Mouse (Mus musculus): ENCODE data around the gene Slf2.
A peak's percentile ranks its signal among the peaks of the same experiment; 100 is the strongest.

The Slf2 gene

DNA sequence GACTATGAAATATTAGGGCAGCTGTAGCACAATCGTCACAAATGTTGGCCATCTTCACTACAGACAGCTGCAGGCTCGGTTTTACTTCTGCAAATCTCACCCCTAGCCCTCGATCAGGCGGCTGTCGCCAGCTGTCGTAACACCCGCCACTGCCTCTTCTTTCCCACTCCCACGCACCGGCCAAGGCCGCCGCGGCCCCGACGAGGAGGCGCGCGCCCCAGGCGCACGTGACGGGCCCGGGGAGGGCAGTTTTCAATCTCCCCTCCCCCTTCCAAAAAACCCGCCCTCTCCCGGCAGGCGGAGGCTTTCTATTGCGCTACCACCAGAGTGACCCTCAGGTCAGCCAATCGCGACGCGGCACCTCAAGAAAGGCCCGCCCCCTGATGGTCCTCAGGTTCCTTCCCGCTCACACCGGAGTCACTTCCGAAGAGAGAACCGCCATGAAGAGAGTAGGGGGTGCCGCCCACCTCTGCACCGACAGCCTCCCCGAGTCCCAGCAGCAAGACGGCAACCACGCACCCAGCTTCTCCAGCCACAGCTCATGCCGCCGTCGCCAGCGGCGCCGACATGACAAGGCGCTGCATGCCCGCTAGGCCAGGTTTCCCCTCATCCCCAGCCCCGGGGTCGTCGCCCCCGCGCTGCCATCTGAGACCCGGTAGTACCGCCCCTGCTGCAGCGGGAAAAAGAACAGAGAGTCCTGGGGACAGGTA, at the start of gene Slf2:
TSS of gene Slf2 (plus strand) at position 408 of the 710 bp plus-strand sequence.
- DNase-seq: peak; percentile 99

DNA sequence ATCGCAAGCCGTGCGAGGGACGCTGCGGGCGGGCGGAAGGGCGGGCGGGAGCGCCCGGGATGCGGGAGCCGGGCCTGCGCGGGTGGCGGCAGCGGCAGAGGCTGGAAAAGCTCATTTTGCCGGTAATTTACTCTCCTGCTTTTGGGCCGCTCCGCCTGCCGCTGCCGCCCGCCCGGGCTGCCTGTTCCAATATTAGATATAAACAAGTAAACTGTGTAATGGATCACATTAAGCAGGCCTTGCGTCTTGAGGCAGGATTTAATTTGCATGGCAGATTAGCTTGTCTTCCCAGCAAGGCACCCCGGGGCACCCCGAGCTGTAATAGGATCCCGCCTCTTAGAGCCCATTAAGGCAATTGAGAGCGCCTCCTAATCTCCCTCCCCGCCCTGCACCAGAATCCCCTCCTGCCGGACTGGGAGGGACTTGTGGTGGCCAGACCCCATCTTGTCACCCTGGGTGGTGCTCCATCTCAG, 48.4 kb upstream of the Slf2 start:
- DNase-seq: peak; percentile 19 to 47

DNA sequence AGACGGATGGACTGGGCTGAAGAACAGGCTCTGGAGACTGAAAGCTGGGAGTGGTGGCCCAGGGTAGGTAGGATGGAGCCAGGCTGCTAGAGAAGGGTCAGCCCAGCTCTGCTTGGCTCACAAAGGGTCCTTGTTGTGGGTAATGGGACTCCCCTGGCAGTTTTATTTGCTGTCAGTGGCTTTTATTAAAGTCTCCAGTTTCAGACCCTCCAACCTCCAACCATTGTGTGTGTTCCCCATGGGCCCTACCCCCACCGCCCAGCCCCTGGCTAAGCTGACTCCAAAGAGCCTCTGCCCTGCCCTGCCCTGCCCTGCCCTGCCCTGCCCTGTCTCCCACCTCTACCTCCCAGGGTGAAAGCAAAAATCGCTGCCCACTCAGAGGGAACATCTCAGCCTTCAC, 46.6 kb upstream of the Slf2 start:
- no peak for DNase-seq

DNA sequence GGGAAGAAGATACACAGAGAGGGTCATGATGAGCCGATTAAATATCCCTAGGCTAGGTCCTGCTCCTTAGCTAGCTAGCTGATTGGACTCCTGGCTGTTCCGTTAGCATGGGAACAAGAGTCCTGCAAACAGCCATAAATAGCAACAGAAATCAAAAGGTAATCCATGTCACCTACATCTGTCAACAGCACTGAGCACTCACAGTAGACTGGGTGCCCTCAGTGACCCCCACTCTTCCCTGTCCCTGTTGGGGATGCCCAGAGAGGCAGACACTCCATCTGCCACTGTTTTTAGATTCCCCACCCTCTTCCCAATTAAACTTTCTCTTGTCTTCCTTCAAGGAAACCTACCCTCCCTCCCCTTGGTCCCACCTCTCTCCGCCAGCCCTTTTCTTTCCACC, 44.5 kb upstream of the Slf2 start:
- no peak for DNase-seq

DNA sequence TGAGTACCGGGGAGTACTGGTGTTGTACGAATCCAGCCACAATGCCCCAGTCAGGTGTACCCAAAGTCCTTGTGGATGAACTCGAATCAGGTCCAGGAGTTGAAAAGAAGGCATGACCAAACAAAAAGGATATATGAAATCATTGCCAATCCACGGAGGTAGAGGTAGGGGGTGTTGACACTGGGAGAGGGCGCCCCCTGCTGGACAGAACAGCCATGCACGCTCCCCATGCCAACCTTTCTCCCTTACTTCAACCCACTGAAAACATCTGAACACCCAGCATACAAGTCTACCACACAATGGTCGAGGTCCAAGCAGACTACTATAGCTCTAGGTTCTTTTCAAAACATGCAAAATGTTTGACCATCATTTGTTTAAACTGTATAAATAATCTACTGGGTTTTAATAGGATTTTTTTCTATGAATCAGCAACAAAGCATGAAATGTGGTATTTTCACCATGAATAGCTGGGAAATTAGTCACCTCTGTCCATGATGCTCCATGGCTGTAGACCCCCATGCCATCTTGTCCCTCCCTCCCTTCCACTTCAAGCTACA, 43.2 kb upstream of the Slf2 start:
- DNase-seq: peak; percentile 41 to 64

DNA sequence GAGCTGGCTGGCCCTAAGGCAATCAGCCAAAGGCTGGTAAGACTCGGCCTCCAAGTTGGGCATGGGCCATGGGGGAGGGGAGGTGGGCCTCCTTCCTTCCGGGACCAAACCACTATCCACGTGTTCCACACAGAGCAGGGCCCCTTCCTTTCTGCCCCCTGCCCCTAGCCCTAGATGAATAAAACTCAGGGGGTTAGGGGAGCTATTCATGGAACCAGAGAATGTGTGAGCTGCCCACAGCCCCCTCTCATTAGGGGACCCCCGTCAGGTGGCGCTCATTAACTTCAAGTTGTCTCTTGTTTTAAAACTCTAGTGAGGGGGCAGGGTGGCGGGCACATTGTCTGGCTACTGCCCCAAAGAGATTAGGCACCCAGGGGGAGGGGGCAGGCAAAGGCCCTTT, 41.4 kb upstream of the Slf2 start:
- DNase-seq: no peak

DNA sequence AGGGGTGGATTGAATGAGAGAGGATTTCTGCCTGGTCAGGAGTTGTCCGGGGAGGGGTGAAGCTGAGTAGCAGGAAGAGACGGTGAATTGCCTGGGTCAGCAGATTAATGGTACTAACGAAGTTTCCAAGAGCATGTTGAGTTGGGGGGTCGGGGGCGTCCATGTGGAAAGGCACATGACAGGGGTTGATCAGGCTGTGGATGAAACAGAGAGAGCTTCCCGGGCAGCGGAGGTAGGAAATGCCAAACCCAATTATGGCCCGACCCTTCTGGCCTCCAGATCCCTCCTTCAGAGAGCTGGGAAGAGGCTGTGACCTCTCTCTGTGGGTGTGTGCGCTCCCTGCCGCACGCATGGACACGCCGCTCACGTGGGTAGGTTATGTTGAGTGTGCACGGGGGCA, 39.5 kb upstream of the Slf2 start:
- DNase-seq: no peak

DNA sequence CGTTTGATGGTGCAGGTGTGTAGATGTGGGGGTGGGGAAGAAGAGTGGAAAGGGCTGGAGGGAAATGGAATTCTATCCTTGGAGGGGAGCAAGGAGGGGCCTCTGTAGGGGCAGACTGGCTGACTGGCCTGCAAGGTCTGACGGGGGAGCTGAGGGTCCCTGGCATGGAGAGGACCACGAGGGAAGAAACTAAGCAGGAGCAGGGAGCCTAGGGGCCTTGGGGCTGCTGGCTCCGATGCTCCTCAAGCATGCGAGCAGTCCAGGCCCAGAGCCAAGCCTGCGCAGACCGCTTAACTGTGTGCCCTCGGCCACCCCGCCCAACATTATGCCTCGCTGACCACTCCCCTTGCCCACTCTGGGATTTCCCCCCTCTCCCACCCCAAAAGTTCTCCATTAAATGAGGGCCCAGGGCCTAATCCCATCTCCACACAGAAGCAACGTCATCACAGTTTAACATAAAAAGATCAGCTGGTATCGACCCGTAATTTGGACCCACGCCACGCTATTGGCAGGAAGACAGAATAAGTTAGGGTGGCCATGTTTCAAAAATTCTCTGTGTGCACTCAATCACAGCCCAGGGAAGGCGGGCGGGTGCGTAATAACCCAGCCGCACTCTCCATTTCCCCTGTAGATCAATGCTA, 37.6 kb upstream of the Slf2 start:
- DNase-seq: no peak

DNA sequence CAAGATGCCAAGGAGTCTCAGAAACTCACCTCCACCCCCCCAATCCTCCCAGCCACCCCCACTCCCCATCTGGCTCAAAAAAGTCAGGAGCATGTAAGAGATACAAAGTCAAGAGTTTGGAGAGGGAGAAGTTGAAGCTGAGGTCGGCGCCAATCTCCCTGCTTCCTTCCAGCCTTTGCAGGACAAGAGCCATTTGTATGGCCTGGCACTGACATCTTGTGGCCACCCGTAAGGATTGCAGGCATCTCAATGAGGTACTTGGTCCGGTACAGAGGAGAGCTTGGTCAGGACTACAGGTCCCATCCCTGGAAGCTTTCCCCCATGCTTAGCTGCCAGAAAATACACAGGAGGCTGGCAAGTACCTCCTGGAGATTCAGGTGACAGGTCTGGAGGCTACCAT, 35.7 kb upstream of the Slf2 start:
- DNase-seq: peak; percentile 66 to 76

DNA sequence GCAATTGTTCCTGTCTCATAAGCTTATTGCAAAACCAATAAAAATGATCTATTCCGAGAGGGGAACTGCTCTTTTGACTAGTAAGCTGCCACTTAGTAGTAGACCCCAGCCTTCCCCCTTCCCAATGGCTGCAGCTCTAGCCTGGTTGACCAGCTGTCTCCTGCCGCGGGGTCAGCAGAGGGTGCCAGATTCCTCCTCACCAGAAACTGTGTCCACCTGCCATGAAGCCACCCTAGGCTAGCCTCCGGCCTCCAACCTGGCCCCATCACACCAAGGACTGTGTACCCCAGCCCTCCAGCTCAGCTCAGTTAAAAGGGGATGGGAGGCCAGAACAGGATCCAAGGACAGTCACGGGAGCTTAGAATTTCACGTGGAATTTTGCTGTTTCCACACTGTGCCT, 34.5 kb upstream of the Slf2 start:
- DNase-seq: no peak

DNA sequence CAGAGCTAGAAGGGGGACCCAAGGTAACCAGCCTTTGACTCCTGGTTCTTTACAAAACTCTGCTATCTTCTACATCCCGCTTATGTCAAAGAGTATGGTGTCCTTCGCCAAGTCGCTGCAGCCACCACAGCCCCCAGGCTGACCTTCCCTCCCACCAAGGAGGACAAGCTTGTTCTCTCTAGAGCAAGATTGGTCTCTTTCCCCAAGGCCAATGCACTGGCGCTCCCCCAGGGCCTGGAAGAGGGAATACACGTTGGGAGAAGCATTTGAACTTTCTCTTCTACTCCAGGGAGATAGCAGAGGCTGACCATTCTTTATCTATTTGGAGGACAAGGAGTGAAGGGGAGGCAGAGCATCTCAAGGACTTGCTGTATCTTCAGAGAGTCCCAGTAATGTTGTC, 33.4 kb upstream of the Slf2 start:
- DNase-seq: no peak

DNA sequence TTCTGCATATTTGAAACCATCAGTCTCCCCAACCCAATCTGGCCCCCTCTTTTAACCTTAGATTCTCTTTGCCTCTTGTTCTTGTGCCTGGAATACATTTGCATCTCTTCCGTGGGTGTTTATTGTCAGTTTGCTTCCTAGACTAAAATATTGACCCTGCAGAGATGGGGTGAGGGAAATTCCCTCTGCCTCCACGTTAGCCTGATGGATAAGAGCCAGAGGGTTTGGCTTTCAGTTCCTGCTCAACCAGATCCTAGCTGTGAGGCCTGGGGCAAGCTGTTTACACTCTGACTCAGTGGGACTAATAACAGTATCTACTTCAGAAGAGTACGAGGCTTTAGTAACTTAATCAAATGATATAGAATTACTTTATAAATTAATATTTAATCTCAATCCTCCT, 32.3 kb upstream of the Slf2 start:
- DNase-seq: no peak

DNA sequence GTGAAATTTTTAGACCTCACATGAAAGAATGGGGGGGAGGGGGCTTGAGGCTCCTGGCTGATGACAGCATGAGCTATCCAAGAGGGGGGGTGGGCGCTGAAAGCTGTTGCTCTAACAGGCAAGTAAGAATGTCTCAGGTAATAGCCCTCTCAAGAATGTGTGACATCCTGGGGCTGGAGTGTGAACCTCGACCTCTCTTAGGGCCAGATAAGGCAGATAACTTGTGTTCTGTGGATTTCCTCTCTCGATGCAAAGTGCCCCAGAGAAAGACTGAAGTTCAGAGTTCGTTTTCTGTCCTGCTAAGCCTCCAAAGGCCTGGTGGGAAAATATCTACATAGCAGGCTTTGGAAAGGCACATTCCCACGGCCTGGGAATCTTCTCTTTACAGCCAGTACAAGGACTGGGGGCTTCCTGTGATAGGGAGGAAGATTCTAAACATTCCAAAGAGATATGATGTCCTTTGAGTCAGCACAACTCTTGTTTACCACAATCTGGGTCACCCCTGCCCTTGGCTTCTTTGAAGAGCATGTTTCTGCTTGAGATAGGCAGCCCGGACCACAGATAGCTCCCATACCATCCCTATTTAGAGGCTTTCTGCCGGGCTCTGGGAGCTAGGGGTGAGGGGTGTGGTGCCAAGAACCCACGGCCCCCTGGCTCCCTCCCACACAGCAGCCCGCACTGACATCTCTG, 31.7 kb upstream of the Slf2 start:
- DNase-seq: no peak

DNA sequence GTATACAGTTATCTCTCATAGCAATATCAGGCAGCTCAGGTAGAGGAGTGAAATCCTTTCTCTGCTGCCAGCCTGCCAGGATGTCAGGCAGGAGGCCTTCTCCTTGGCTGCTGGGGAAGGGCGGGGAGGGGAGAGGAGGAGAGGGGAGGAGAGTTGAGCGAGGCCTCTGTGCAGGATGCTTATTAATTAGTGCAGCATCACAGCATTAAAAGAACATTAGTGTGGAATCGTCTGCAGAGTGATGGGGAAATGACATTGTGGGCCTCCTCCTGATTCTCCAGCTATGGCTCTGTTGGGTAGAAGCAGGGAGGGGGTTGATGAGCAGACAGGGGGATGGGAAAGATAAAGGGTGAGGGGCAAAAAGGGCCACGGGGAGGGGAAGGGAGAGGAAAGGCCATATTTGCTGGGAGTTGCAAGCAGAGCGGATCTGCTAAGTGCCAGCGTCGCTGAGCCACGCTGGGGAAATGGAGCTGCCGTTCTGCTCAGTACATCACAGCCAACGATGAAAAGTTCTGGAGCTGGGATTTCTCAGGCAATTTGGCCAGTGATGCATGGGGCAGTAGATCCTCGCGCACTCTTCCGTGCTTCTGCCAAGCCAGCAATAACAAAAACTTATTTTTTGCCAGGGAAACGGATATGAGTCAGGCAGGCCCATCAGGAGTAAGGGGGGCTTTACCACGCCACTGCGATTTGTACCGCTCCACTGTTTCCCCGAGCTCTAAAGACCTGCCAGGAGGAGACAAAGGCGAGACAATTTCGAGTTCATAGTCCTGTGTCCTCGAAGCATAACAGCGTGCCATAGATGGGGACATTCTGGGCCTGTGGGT, 30.8 kb upstream of the Slf2 start:
- DNase-seq: peak; percentile 20 to 41

DNA sequence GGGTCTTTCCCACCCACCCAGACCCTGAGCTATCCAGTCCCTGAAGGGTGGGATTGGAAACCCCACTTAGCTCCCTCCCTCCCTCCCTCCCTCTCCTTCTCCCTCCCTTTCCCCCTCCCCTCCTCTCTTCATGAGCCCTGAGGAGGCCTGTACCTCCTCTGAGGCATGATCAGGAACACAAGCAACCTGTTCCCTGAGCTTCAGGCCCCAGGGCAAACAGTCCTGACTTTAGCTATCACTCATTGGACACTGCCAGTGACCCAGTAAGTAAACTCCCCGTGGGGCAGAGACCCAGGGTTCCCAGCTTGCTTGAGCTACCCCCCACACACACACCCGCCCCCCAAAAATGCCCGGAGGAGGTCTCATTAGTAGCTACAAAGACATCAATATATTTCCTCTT, 29.9 kb upstream of the Slf2 start:
- DNase-seq: no peak

DNA sequence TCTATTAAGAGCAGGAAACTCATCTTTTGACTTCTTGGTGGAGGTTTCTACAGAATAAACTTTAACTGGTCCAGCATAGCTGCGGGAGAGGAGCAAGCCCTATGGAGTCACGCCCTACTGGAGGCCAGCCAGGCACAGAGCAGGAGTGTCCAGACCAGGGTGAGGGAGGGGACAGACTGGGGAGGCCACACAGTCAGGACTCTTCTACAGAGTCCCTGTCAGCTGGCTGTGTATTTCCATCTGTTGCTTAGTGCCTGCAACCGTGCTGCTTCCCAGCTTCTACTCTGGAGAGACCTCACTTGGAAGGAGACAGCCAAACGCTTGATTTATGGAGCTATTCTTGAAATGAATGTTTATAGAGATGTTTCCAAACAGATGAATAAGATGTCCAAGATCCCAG, 28.6 kb upstream of the Slf2 start:
- DNase-seq: peak; percentile 34 to 67

DNA sequence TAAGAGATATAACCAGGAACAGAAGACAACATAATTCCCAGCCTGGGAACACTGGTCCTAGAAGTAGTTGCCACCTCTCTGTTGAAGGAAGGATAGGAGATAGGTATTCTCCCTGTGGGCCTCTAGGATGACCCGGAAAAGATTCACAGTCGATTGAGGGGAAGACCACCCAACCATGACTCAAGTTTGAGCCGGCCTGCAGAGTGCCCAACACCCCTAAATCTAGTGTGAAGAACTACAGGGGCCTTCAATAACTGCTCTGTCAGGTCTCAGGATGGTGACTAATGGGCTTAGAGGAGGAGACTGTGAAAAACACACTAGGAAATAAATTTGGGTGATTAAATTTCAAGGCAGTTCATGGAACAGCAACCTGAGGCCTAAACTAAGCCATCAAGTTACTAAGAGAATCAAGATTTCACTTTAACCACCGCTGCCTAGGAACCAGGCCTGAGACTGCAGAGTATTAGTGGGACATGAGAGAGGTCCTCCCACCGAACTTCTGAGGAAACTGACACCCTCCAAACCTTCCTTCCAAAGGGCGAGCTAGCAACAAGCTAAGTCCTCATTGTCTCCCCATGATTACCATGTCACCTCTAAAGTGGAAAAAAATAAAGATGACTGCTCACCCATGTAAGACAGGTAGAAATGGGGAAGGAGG, 27.5 kb upstream of the Slf2 start:
- DNase-seq: no peak

DNA sequence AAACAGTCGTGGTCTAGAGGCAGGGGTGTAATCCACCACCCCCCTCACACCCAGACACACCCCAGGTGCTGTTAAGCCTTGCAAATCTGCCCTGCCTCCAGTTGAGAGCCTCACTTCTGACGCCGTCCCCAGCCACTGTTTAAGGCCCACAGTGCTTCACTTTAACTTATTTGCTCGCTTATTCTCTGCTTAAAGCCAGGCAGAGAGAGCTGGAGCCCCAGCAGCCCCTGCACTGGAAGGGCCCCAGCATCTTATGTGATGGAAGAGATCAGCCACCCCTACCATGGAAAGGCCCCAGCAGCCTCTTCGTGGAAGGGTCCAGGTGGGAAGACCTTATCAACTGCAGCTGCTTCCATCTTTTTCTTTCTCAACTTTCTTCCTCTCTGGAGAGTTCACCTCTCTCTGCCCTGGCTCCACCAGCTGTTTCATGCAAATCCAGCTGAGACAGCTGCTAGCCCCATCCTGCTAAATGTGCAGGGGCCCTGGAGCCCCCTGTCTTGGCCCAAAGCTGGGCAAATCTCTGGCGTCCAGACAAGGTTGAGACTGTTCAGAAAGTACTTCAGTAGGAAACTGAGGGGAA, 26.7 kb upstream of the Slf2 start:
- DNase-seq: no peak

DNA sequence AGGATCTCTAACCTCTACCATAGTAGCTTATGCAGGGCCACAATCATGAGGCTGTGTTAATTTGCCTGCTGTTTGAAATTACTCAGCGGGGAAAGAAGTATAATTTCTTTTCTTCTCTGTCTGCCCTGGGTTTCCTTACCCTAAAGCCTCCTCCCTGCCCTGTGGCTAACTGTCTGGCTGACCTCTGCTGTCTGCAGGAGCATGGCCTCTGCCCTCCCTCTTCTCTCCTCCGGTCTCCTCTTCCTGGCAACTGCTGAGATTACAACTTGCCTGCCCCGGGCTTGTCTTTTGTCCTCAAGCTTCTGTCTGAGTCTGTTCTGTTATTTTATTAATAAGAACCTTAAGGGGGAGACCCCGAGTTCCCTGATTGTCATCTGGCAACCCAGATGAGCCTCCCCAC, 25.6 kb upstream of the Slf2 start:
- no peak for DNase-seq

DNA sequence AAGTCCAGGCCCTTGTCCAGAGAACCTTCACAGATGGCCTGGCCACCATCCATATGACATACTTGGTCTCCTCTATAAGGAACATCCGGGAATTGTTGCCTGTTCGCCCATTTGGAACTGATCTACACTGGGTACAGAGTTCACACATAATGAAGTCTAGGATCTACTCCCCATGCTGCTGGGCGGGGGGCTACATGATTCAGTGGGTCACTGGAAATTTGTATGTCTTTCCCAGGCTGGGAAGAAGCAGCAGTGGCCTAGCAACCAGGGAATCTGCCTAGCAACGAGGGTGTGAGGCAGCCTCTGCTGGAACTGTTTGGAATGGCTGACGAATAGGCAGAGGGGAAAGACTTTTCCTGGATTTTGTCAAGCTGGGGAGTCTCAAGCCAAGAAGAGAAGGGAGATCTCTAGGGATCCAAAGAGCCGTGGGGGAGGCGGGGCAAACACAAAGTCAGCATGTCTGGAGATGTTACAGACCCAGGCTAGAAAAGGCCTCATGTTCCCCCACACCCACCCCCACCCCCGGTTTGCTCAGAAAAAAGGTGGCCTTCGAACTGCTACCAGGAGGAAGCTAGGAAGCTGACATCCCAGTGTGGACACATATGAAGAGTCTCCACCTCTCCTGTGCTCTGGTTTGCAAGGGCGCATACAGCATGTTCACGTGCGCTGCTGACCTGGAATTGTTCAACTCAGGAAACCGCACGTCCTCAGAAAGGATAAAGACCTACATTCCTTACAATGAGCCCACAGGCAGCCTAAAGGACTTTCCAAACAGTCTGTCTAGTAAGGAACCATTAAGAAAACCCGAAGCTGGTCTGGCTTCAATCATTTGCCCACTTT, 22.9 kb upstream of the Slf2 start:
- peak in 1 of 2 experiments; percentile 32 for DNase-seq

Measured in lung, postnatal 4 days (tissue).